Mouse (Mus musculus) induced T-regulatory cell, adult 2 months (primary cell): ENCODE measurements around the gene Zcchc4.
A peak's percentile ranks its signal among the peaks of the same experiment; 100 is the strongest.
"Not testable (repeated sequence)": the region's sequence is repeated elsewhere in the genome, so short reads cannot be mapped to it uniquely, and the experiment has no call there.

ENCODE experiments used
- DNase-seq: peaks from one replicate; pipeline ENCODE4 v3.0.0-alpha.2; 2012; ENCODE audit warnings: low read depth

Zcchc4 gene

DNA sequence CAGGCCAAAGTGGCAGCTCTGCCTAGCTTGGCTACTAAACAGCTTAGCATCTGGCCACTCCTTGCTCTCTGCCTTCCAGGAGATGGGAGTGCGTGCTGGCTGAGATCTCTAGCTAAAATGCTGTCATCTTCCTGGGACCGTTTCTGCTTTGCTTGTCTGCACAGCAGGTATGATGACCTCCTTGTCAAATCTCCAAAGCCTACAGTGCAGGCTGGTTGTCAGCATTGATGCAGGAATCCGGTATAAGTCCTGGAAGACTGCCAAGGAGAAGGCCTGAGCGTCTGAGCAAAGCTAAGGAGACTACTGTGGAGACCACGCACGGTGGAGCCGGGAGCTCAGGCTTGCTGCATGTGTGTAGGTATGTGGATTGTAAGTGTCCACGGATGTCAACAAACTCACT, at the start of gene Zcchc4:
Zcchc4 (plus strand) TSS at position 173 of the 400 bp plus-strand sequence.
- no peak for DNase-seq

DNA sequence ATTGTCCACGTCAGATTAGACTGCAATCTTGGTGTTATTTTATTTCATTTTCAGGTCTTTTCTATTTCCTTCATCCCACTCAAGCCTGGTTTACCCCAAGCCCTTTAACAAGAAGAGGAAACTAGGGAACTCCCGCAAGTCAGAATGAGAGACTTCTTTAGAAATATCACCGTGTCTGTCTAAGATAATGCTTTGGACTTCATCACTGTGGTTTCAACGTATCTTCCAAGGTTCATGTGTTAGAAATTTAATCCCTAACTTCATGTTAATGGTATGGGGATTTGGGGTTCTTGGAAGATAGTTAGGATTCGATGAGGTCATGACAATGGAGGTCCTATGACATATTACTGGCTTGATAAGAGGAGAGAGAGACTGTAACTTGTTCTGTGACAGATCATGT, 47.5 kb upstream of the Zcchc4 start:
- DNase-seq = no peak

DNA sequence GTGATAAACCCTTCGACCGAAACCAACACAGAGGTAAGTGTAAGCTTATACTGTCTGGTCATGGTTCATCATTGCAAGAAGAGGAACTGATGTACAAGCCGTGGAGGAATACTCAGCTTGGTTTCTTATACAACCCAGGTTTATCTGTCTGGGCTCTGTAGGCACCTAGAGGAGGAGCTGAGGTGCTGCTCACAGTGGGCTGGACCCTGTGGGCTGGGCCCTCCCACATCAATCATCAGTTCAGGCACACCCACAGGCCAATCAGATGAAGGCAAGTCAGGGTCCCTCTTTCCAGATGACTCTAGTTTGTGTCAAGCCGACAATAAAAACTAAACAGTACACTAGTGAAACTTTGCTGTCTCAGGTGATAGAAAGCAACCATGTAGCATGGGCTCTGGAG, 42.4 kb upstream of the Zcchc4 start:
- DNase-seq = no peak

DNA sequence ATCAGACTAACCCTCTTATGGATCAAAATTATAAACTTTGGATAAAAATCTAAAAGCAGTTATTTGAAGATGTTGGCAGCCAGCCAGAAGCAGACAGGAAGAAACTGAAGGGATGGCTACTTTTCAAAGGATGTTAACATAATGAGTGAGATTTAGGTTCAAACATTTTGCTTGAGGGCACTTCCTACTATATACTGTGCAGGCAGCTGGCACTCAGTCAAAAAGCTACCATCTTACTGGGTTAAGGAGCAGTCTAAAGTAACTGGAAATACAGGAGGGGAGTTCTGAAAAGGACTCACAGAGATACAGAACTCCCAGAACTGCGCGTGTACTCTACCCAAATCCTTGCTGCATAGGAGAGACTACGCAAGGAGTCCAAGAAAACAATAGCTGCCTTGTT, 39.2 kb upstream of the Zcchc4 start:
- DNase-seq = no peak

DNA sequence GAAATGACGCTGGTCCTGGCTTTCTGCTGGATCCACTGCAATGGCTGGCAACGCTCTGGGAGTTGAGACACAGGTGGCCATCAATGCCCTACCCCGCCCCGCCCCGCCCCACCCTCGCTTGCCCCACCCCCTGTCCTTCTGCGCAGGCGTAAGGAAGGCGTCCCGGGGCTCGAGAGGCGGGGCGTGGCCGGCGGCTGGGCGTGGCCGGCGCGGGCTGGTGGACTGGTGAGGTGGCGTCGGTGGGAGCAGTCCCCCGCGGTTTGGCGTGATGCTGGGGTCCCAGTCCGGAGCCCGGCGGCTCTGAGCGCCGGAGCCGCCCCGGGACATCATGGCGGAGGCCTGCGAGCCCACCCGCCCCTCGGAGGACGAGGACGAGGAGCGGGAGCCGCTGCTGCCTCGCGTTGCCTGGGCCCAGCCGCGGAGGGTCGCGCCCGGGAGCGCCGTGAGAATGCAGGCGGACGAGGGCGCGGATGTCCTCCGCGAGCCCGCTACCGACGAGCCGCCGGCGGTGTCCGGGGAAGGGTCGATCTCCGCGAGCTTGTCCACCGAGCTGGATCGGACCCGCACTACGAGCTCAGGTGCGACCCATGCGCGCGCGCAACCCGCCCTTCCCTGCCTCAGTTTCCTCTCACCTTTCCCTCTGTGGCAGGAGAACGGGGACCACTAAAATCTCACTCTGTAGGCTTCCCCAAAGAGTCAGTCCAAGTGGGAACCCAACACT, 33.7 kb upstream of the Zcchc4 start, which contains the start of gene Pi4k2b:
Pi4k2b (plus strand) TSS at position 184 of the 721 bp plus-strand sequence.
- peak; percentile 84 for DNase-seq

DNA sequence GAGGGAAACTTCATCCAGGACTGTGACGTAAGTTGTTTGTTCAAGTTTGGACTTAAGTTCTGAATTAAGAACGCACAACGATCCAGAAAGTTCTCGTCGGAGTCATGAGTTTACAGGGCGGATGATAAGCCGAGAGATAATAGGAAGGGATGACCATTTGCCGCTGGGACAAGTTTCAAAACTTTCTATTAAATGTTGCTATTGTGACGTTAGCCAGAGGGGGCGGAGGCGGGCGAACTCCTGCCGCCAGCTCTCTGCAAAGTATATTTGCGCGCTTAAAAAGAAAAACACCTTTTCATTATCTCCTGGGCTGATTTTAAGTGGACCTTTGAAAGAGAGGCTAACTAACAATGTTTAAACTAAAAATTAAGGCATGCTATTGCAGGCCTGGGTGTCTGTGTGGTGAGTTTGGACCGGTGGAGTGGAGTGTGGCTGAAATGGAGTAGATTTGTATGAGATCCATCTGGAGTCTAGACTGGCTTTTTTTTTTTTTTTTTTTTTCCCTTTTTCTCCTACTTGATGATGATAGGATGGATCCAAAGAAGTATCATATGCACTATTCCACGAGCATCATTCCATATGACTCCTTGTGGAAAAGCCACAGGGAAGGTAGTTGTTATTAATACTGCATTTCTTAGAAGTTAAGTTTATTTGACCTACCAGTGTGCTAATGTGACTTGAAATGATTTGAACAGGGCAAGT, 32.9 kb upstream of the Zcchc4 start:
- peak; percentile 68 for DNase-seq

DNA sequence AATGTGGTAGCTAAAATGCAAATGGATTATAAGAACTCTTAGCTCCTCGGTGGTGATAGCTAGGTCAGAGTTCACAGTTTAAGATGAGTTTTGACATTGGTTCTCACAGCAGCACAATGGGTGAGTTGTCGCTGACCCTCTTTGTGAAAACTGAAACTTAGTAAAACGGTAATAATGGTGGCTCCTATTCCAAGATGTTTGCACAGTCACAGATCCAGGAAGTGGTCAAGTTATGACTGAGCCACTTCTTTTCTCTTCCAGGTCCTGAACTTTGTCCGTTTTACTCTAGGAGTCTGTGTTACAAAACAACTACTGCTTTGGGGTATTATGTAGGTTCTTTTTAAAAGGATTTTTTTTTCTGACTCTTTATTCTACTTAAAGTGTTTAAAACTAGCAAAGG, 32.0 kb upstream of the Zcchc4 start:
- DNase-seq = no peak

DNA sequence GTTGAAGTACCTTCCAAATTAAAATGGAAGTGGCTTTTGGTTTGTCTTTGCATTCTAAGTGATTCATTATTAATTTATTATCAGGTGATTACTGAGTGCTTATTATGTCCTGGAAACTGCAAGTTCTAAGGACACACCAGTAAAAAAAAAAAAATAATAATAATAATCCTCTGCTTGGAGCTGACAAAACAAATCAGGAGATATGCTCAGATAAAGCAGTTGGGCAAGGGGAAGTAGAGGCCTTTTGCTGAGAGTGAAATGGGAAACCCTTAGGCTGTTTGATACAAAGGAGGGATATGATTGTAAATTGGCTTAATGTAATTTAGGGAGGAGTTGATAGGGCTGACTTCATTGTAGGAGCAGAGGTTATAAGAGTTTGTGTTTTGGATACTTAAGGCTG, 28.3 kb upstream of the Zcchc4 start:
- no peak for DNase-seq

DNA sequence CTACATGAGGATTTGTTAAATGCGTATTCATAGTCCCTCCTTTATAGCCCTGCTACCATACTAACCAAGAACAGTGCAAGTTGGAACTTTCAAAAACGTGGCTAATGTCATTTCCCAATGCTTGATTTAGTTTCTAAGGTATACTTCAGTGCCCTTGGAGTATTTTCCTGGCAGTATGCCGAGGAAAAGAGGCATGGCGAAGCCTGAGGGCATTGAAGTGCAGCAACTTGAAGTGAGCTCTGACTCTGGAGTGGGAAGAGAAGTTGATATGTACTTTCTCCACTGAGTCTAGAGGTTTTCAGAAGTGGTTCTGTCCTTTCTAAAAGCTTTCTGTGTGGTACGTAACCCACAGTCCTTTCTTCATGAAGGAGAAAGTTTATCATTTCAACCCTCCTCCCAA, 26.5 kb upstream of the Zcchc4 start:
- no peak for DNase-seq

DNA sequence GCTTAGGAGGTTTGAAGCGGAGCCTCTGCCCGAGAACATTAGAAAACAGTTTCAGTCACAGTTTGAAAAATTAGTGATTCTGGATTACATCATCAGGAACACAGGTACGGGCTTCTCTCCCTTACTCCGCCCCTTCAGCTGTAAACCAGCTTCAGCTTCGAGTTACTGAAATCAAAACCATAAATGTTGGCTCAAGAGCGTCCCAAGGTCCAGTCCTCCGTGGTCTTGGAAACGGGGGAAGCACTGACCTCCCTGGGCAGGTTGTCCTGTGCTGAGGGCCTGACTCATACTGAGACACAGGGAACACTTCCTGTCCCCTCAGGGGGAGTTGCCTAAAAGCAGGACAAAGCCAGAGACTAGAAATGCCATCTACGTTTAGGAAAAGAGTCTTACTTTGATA, 22.1 kb upstream of the Zcchc4 start:
- no peak for DNase-seq

DNA sequence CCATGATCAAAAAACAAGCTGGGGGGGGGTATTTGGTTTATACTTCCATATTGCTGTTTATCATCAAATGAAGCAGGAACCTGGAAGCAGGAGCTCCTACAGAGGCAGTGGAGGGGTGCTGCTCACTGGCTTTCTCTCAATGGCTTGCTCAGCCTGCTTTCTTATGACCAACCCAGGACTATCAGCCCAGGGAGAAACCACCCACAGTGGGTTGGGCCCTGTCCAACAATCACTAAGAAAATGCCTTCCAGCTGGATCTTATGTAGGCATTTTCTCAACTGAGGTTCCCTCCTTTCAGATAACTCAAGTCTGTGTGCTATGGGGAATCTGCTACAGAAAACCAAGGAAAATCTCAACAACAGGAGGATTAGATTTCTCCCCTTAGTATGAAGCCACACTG, 21.0 kb upstream of the Zcchc4 start:
- DNase-seq = no peak

DNA sequence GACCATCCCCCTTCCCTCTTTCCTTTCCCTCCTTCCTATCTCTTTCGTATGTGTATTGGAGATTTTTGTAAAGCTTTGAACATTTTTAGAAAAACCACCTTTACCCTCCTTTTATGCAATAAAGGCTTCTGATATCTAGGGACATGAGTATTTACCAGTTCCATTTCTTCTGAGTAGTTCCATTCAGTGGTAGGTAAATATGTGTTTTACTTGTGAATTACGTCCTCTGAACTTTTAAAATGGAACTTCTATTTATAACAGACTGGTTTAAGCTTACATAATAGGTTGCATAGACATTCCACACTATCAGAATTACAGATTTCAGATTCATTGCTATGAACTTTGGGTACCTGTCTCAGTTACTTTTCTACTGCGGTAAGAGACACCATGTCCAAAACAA, 19.9 kb upstream of the Zcchc4 start:
- no peak for DNase-seq

DNA sequence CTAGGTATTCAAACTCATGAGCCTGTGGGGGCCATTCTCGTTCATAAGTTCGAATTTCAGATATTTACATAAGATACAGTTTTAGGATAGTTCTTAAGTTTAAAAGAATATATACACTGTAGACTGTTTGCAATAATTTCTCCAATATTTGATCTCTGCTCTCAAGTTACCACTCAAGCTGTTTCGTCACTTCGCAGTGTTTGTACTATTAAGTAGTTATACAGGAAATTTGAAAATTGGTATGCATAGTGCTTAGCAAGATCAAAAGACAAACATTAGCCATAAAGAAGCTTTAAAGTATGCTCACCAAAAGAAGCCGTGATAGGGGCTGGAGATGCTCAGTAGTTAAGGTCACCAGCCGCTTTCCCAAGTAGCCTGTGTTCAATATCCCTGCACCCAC, 19.2 kb upstream of the Zcchc4 start:
- no peak for DNase-seq

DNA sequence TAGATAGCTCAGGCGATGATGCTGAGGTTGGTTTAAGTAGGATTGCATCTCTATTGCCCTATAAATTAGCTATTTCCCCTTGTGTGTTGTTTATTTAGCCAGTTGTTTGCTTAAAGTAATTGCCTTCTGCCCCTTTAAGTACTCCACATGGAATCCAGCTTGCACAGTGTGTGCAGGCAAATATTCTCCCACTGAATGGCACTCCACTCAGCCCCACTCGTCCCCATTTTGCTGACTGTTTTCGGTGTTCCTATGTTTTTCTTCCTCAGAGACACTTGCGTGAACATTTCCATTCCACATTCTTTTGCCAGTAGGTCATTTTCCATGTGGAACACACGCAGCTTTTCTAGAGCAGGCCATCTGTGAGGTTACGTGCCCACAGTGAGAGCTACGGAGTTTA, 12.6 kb upstream of the Zcchc4 start:
- DNase-seq = no peak

DNA sequence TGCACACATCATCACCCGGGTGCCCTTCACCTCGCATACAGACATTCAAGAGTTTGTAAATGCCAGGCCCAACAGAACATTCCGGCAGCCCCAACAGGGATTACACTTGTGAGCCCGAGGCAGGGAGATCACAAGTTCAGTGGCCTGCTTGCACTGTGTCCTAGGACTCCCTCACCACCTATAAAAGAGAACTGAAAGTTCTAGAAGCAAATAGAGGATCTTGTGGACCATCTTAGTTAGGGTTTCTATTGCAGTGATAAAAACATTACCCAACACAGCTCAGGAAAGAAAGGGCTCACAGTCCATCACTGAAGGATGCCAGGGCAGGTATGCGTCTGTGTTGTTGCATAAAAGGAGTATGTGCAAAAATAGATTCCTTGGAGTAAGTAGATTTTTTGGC, 942 bp upstream of the Zcchc4 start:
- no peak for DNase-seq

DNA sequence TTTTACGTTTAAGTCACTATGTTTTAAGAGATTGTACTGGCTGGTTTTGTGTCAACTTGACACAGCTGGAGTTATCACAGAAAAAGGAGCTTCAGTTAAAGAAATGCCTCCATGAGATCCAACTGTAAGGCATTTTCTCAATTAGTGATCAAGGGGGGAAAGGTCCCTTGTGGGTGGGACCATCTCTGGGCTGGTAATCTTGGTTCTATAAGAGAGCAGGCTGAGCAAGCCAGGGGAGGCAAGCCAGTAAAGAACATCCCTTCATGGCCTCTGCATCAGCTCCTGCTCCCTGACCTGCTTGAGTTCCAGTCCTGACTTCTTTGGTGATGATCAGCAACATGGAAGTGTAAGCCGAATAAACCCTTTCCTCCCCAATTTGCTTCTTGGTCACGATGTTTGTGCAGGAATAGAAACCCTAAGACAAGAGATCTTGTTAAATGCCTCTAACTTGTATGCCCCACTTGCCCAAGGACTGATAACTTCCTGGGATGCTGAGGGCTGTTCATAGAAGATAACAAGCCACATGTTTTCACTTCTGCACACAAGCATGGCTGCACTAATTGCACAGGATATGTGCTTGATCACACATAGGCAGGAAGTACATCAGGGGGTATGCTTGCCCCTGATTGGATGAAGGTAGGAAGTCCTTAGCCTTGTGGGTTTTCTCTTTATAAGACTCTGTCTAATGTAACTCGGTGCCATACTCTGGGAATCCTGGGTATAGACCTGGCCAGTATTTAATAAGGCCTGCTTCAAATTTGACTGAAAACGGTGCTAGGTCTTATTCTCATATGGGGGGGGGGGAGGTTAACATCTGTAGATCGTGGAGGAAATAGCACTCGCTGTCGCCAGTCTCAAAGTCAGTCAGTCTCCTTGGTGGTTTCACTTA, 1.5 kb downstream of the Zcchc4 start:
- not testable (repeated sequence) for DNase-seq

DNA sequence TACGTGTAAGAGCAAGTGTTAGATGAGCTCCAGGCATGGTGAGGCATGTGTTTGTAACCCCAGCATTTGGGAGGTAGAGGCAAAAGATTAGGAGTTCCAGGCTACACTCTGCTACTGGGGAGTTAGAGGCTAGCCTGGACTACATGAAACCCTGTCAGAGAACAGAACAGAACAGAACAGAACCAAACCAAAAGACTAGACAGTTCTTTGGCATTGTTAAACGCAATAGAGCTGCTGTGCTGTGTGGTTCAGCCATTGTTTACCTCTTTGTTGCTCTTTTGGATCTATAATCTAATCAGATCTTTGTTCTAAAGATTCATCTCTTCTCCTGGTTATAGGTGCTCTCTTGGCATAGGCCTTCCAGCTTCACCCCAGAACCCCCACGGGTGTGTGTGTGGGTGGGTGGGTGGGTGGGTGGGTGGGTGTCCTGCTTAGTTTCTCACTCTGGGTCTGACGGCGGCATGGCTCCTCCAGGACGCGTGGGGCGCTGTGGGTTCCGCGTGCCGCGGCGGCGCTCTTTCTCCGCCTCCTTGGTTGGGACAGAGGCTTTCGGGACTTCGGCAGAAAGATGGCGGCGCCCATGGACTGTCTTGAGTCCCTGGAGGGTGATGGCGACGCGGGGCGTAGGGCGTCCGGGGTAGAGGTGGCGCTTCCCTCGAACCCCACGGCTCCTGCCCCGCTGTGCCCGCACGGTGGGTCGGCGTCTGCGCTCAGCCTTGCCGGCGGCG, 7.5 kb downstream of the Zcchc4 start:
- peak; percentile 87 for DNase-seq

DNA sequence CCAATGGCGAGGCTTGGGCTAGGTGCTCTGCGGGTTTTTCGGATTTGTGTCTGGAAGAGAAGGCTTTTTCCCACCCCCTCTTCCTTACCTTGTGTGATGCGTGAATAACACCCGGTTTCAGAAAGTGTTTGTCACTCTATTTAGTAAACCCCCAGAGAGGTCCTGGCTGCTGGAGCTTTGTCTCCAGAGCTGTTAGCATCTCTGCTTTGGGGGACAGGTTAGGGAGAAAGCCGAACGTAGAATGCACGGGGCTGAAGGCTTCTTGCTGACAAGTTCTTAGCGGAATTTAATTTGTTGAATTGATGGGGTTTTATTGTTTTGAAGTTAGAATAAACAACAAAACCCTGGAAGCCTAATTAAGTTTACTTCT, 8.0 kb downstream of the Zcchc4 start:
- DNase-seq = no peak

DNA sequence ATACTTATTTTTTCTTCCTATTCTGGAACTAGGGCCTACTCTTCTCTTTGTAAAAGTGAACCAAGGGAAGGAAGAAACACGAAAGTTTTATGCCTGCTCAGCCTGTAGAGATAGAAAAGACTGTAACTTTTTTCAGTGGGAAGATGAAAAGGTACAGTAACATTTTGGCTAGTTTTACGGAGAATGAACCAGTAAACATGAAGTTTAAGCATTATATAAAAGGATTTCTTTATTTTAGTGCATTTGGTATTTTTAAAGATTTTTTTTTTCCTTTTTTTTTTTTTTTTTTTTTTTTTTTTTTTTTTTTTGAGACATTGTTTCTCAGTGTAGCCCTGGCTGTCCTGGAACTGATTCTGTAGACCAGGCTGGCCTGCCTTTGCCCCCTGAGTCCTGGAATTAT, 8.7 kb downstream of the Zcchc4 start:
- DNase-seq = no peak

DNA sequence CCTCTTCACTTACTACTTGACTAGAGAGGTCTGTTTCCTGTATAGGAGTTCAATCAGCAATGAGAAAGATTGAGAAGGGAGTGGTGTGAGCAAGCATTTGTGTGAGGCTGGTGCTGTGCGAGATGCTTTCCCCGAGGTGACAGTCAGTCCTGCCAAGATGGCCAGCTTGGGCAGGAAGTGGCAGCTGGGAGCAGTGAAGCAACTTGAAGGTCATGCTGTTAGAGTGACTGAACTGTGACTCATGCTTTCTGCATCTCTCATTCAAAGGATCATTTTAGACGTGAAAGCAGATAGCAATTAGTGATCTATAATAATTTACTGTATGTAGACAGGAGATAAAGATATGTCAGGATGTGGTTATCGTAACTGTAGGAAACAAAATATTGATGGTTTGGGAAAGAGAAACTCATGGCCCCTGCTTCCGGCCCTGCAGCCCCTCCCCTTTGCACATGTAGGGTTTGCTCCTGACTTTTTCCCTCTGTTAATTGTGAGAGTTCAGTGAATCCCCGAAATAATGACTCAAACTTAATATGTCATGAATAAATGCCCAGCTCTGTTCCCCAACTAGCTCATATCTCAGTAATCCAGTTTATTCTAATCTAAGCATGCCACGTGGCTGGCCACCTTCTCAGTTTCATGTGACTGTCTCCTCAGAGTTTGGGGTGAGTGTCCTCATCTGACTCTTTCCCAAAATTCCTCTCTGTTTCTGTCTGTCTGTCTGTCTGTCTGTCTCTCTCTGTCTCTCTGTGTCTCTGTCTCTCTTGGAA, 11.5 kb downstream of the Zcchc4 start:
- peak; percentile 33 for DNase-seq

DNA sequence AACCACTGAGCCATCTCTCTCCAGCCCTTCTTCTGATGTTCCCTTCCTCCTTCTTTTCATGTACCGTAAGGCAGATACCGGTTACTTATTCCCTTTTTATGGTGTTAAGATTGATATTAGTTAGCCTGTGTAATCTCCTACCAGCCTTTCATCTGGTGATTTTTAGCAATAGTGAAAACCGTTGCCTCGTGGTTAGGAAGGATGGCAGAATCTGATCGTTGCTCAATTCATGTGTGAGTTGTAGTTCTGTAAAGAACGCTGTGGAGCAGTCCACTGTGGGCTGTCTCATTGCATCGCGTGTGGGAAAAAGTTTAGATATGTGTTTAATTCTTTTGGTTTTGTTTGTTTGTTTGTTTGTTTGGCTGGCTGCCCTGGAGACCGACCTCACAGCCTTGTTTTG, 18.0 kb downstream of the Zcchc4 start:
- DNase-seq = no peak
